Mouse (Mus musculus) forebrain, embryonic 14.5 days (tissue): ENCODE data around the gene Tln2. TPM values are rescaled to one million over a fixed set of nuclear protein-coding genes. Genes with fewer than 3 reads are reported as not detected.

Source experiments
- ATAC-seq: fragments of 200-750 bp; cut with Nextera tagmentation; 2 replicates; pipeline ENCODE4 v1.8.0; 2017; ENCODE audit warnings: mild to moderate bottlenecking, moderate library complexity
- DNase-seq: peaks from one replicate; pipeline ENCODE4 v3.0.0-alpha.2; 2015; ENCODE audit warnings: low spot score
- H3K27ac ChIP-seq: fragments of 300-500 bp; sonication (generic); 2 replicates; pipeline ENCODE4 v1.5.1; 2014; ENCODE audit warnings: low read depth, mild to moderate bottlenecking, control low read depth, low read length, moderate library complexity
- H3K27me3 ChIP-seq: fragments of 300-500 bp; sonication (generic); replicated peaks from 2 replicates; pipeline ENCODE4 v1.6.1; 2014; ENCODE audit warnings: low read length, control low read depth, mixed read lengths; ENCODE audit not compliant: control insufficient read depth, insufficient read depth
- H3K36me3 ChIP-seq: fragments of 300-500 bp; sonication (generic); 2 replicates; pipeline ENCODE4 v1.6.1; 2014; ENCODE audit warnings: low read length, control low read depth; ENCODE audit not compliant: control insufficient read depth, insufficient read depth
- H3K4me1 ChIP-seq: fragments of 300-500 bp; sonication (generic); 2 replicates; pipeline ENCODE4 v1.6.1; 2014; ENCODE audit warnings: antibody characterized with exemption, low read length, control low read depth; ENCODE audit not compliant: control insufficient read depth, insufficient read depth
- H3K4me2 ChIP-seq: fragments of 300-500 bp; sonication (generic); 2 replicates; pipeline ENCODE4 v1.6.1; 2014; ENCODE audit warnings: mild to moderate bottlenecking, control low read depth, low read length
- H3K4me3 ChIP-seq: fragments of 300-500 bp; sonication (generic); 2 replicates; pipeline ENCODE4 v1.5.1; 2014; ENCODE audit warnings: low read depth, low read length, control low read depth
- H3K9ac ChIP-seq: fragments of 300-500 bp; sonication (generic); 2 replicates; pipeline ENCODE4 v1.6.1; 2014; ENCODE audit warnings: mild to moderate bottlenecking, low read length, control low read depth, moderate library complexity
- H3K9me3 ChIP-seq: fragments of 300-500 bp; sonication (generic); replicated peaks from 2 replicates; pipeline ENCODE4 v1.6.1; 2016; ENCODE audit warnings: low read length, control low read depth, mixed read lengths; ENCODE audit not compliant: control insufficient read depth
- WGBS: fragments of 180-500 bp; shearing (Covaris S2); extraction: QIAGEN DNeasy Blood & Tissue Kit; methylation state at CpG from one replicate; pipeline ENCODE4 v1.1.7; 2014; 5-methylcytosine and 5-hydroxymethylcytosine counted together
- polyA plus RNA-seq: library from polyadenylated mRNA; unstranded; fragments of >200 nt; fragmentation: Nextera tagmentation; extraction: Ambion mirVana; gene quantifications from 2 replicates; pipeline ENCODE4 v1.2.1, GENCODE M21; 2014

Gene Tln2
- polyA plus RNA-seq, 1 experiment from 2014 or later, result 15.7 TPM

- no peak for ATAC-seq
- no peaks in the 10 kb centered on the region for H3K9me3 ChIP-seq
- no peak for DNase-seq
- no peak overlapping the region for H3K4me2 ChIP-seq
- no peaks in the 10 kb centered on the region for H3K36me3 ChIP-seq
- H3K4me3 ChIP-seq, result no peak overlapping the region
- H3K4me1 ChIP-seq, result no peaks in the 10 kb centered on the region
- H3K9ac ChIP-seq, result no peak overlapping the region
- WGBS, result 80% methylated on average over 3 of the region's 3 CpGs
- no peak overlapping the region for H3K27ac ChIP-seq
- H3K27me3 ChIP-seq, result no peaks in the 10 kb centered on the region
These were observed 345.1 kb downstream of the Tln2 start for GRCm38 (mm10) chr9:67214191-67214985.

- Histone ChIP-seq H3K36me3 (no peaks in the 10 kb centered on the region), H3K4me2 (no peak overlapping the region), H3K27ac (no peak overlapping the region), H3K9ac (no peak overlapping the region), H3K4me3 (no peak overlapping the region), H3K4me1 (no peaks in the 10 kb centered on the region), H3K27me3 (no peaks in the 10 kb centered on the region), H3K9me3 (no peaks in the 10 kb centered on the region)
- no peak for ATAC-seq
- 78% methylated on average over 6 of the region's 6 CpGs for WGBS
- DNase-seq, result peak; percentile 44
These were observed 346.2 kb downstream of the Tln2 start for GRCm38 (mm10) chr9:67213275-67213674.

- no peak overlapping the region for H3K4me3 ChIP-seq
- H3K27ac ChIP-seq, result no peak overlapping the region
- no peaks in the 10 kb centered on the region for H3K9me3 ChIP-seq
- DNase-seq (no peak), ATAC-seq (no peak)
- no peaks in the 10 kb centered on the region for H3K36me3 ChIP-seq
- H3K4me1 ChIP-seq, result no peaks in the 10 kb centered on the region
- H3K27me3 ChIP-seq, result no peaks in the 10 kb centered on the region
- H3K4me2 ChIP-seq, result no peak overlapping the region
- 96% methylated on average over 4 of the region's 4 CpGs for WGBS
- H3K9ac ChIP-seq, result no peak overlapping the region
These were observed 348.3 kb downstream of the Tln2 start for GRCm38 (mm10) chr9:67211220-67211619.

GRCm38 (mm10) chr9:67209451-67209850, 350.1 kb downstream of the Tln2 start:
- Histone ChIP-seq H3K4me1 (no peaks in the 10 kb centered on the region), H3K4me2 (no peak overlapping the region), H3K9ac (no peak overlapping the region), H3K27me3 (no peaks in the 10 kb centered on the region), H3K4me3 (no peak overlapping the region), H3K36me3 (no peaks in the 10 kb centered on the region), H3K27ac (no peak overlapping the region), H3K9me3 (no peaks in the 10 kb centered on the region)
- 97% methylated on average over 9 of the region's 9 CpGs for WGBS
- DNase-seq (no peak), ATAC-seq (no peak)

GRCm38 (mm10) chr9:67208420-67208819, 351.1 kb downstream of the Tln2 start:
- no peak for ATAC-seq
- Histone ChIP-seq H3K4me1 (no peaks in the 10 kb centered on the region), H3K4me3 (no peak overlapping the region), H3K27ac (no peak overlapping the region), H3K9me3 (no peaks in the 10 kb centered on the region), H3K9ac (no peak overlapping the region), H3K4me2 (no peak overlapping the region), H3K36me3 (no peaks in the 10 kb centered on the region), H3K27me3 (no peaks in the 10 kb centered on the region)
- no peak for DNase-seq
- WGBS, result 13% methylated on average over 3 of the region's 3 CpGs

- H3K27ac ChIP-seq, result no peak overlapping the region
- no peak for DNase-seq
- 79% methylated on average over 4 of the region's 4 CpGs for WGBS
- H3K9ac ChIP-seq, result no peak overlapping the region
- H3K27me3 ChIP-seq, result no peaks in the 10 kb centered on the region
- no peaks in the 10 kb centered on the region for H3K4me1 ChIP-seq
- H3K9me3 ChIP-seq, result no peaks in the 10 kb centered on the region
- no peaks in the 10 kb centered on the region for H3K36me3 ChIP-seq
- H3K4me2 ChIP-seq, result no peak overlapping the region
- no peak for ATAC-seq
- no peak overlapping the region for H3K4me3 ChIP-seq
These were observed 354.3 kb downstream of the Tln2 start for GRCm38 (mm10) chr9:67205175-67205574.

GRCm38 (mm10) chr9:67196609-67197008, 362.9 kb downstream of the Tln2 start:
- Histone ChIP-seq H3K4me2 (no peak overlapping the region), H3K4me3 (no peak overlapping the region), H3K27me3 (no peaks in the 10 kb centered on the region), H3K9me3 (no peaks in the 10 kb centered on the region), H3K36me3 (no peaks in the 10 kb centered on the region), H3K27ac (no peak overlapping the region), H3K9ac (no peak overlapping the region), H3K4me1 (no peaks in the 10 kb centered on the region)
- ATAC-seq (no peak), DNase-seq (no peak)
- WGBS, result 97% methylated on average over 8 of the region's 8 CpGs

- Histone ChIP-seq H3K36me3 (no peaks in the 10 kb centered on the region), H3K4me3 (no peak overlapping the region), H3K4me1 (no peaks in the 10 kb centered on the region), H3K4me2 (no peak overlapping the region), H3K27me3 (no peaks in the 10 kb centered on the region), H3K27ac (no peak overlapping the region), H3K9me3 (no peaks in the 10 kb centered on the region), H3K9ac (no peak overlapping the region)
- DNase-seq (peak; percentile 11), ATAC-seq (no peak)
- 36% methylated on average over 7 of the region's 7 CpGs for WGBS
These were observed 364.2 kb downstream of the Tln2 start for GRCm38 (mm10) chr9:67195306-67195705.

- no peaks in the 10 kb centered on the region for H3K4me1 ChIP-seq
- no peaks in the 10 kb centered on the region for H3K9me3 ChIP-seq
- no peaks in the 10 kb centered on the region for H3K27me3 ChIP-seq
- H3K36me3 ChIP-seq, result no peaks in the 10 kb centered on the region
- H3K9ac ChIP-seq, result no peak overlapping the region
- WGBS, result 52% methylated on average over 10 of the region's 10 CpGs
- no peak overlapping the region for H3K27ac ChIP-seq
- DNase-seq, result no peak
- ATAC-seq, result no peak
- no peak overlapping the region for H3K4me3 ChIP-seq
- H3K4me2 ChIP-seq, result no peak overlapping the region
These were observed 367.8 kb downstream of the Tln2 start for GRCm38 (mm10) chr9:67191488-67192331.
